Mouse (Mus musculus): ENCODE measurements around the gene Eps8. TPM values are rescaled to one million over a fixed set of nuclear protein-coding genes. Genes with fewer than 3 reads are reported as not detected.
"Not testable (repeated sequence)": the region's sequence is repeated elsewhere in the genome, so short reads cannot be mapped to it uniquely, and the experiment has no call there.

The Eps8 gene
- total RNA-seq, 2 experiments from 2014 or later: 10.6 to 11.3 TPM

DNA sequence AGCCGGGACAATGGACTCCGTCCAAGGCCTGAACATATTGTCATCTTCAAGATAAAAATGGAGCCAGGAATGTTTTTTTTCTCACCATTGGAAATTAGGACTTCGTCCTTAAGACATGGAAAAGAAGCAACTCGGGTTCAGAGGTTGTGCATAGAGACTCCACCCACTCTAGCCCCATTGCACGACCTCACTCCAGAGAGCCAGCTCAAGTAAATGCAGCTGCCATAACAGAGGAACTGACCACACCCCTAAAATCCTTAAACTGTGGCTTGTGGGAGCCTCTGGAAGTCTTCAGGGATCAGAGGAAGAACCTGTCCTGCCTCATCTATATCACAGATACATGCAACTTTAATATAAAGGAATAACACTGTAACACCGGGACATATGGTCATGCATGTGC is 155.9 kb downstream of the Eps8 start:
- no peak for DNase-seq
- intact Hi-C loops (cut with DNase I; ENCODE audit: low total_unique reads): no loop called here

- intact Hi-C loops (cut with DNase I; ENCODE audit: low total_unique reads): no loop called here
- DNase-seq: no peak
Observed at GRCm38 (mm10) chr6:137497208-137497835, 157.4 kb downstream of the Eps8 start.

DNA sequence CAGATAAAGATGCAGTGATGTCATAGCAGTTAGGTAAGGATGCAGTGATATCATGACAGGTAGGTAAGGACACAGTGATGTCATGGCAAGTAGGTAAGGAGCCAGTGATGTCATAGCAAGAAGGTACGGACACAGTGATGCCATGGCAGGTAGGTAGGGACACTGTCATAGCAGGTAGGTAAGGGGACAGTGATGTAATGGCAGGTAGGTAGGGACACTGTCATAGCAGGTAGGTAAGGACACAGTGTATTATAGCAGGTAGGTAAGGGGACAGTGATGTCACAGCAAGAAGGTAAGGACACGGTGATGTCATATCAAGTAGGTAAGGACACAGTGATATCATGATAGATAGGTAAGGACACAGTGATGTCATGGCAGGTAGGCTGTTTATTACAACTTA is 158.1 kb downstream of the Eps8 start:
- intact Hi-C loops (cut with DNase I; ENCODE audit: low total_unique reads): no loop called here
- DNase-seq: no peak

GRCm38 (mm10) chr6:137495233-137495632 is 159.4 kb downstream of the Eps8 start:
- no peak for DNase-seq
- intact Hi-C loops (cut with DNase I; ENCODE audit: low total_unique reads): no loop called here

DNA sequence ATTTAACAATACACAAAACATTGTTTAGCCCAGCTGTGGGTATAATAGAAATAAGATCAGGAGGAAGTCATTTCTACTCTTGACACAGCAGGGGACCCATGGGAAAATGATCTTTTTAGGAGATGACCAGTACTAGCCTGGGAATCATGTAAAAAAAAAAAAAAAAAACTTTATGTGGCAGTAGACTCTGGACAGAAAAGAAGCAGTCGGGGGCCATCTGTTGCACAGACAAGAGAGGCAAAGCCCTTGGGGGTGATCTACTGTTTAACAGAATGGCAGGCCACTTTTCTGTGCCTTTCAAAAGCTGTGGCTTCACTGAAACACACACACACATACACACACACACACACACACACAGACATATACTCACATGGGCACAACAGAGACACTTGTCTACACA is 159.9 kb downstream of the Eps8 start:
- intact Hi-C loops (cut with DNase I; ENCODE audit: low total_unique reads): no loop called here
- no peak for DNase-seq

DNA sequence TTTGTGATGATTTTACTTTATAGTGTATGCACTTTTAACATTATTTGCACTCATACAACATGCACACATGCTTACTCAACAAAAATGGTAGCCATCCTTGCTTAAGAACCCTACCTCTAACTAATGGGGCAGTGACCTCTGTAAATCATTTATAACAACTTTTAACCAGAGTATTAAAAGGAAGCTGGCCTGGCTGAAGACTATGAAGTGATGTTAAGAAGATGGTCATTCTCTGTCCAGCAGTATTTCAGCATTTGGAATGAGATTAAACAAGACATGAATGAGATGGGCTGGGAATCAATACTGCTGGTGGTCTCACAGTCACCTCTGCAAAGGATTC is 160.6 kb downstream of the Eps8 start:
- DNase-seq: no peak
- intact Hi-C loops (cut with DNase I; ENCODE audit: low total_unique reads): no loop called here

DNA sequence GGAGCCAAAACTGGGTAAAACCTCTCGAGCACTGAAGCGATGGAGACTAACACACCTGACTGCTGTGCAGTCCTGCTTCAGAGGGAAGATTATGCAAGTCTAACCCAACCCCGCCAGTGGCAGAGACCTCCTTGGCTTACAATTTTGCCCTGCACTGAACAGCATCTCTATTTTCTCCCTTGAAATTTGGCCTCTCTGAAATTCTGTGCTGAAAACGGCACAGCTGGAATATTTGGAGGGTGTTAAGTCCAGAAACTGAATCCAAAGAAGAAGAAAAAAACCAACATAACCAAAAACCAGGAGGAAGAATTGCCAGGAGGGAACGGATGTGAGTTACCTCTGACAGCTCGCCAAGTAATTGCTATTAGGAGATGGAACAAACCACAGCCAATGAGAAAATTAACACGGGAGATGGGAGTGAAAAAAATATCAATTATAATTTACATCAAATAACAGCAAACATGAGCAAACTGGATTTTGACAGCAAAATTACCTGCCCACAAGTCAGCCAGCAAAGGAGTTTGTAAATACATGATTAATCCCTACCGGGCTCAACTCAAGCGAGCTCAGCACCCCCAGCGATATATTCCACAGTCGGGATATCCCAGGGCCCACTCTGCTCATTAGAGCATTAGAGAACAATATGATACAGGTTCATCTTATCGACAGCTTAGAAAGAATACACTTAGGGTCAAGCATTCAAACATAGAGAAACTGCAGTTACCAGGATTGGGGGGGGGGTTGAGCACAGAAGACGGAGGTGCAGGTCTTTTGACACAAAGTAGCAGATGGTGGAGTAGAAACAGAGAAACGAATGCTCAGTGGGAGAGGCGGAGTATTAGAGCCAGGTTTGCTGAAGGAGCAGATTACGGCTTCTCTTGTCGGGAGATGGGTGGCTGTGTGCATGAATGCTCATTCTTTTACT is 161.2 kb downstream of the Eps8 start:
- intact Hi-C loops (cut with DNase I; ENCODE audit: low total_unique reads): no loop called here
- no peak for DNase-seq

GRCm38 (mm10) chr6:137492582-137492981 is 162.1 kb downstream of the Eps8 start:
- intact Hi-C loops (cut with DNase I; ENCODE audit: low total_unique reads): no loop called here
- DNase-seq: no peak

GRCm38 (mm10) chr6:137491659-137492058 is 163.0 kb downstream of the Eps8 start:
- DNase-seq: no peak
- intact Hi-C loops (cut with DNase I; ENCODE audit: low total_unique reads): no loop called here

- no peak for DNase-seq
- intact Hi-C loops (cut with DNase I; ENCODE audit: low total_unique reads): no loop called here
Observed at GRCm38 (mm10) chr6:137490115-137490514, 164.6 kb downstream of the Eps8 start.

DNA sequence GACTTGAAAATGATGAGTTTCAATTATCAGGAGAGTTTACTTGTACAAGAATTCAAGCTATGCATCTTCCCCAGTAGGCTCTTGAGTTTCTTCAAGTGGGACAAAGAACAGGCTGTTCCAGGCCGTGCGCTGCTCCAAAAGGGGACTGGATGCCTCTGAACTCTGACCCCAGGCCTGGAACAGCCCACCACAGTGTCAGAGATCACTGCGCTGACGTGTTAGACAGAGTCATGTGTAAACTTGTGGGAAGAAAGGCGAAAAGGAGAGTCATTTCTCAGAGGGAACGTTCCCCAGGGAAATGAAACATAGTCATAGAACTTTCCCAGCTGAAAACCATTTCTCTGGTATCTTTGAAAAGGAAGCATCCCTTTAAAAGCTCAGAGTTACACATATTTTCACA is 167.2 kb downstream of the Eps8 start:
- no peak for DNase-seq
- intact Hi-C loops (cut with DNase I; ENCODE audit: low total_unique reads): no loop called here

DNA sequence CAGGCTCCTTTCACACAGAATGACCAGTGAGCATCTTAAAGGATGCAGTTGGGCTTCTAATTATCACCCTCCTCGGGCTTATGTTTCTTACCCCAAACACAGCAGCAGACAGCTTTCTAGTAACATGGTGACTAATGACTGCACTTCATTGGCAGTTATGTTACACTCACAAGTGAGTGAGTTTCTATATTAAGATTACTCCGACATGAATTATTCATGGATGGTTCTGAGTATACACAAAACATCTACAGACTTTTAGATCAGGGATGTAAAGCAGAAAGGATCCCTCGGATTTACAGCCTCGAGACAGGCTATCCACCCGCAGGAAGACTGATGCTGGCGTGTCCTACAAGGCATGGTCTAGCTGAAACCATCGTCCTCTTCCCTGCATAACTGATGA is 171.8 kb downstream of the Eps8 start:
- intact Hi-C loops (cut with DNase I; ENCODE audit: low total_unique reads): no loop called here
- DNase-seq: no peak

DNA sequence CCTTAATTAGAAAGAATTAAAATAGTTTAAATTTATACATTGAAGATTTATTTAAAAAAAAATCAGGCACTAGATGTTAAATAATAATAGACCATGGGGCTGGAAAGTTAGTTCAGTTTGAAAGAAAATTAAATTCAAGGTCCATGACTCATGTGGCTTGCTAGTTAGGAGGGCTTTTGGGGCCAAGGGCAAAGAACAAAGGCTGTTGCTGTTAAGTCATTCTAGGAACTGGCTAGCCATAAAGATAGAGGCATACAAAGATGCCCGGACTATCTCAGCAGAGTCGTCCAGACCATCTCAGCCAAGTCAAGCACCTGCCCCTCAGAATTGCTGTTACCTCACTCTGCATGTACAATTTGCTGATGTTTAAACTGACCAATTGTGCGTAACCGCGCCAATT is 179.0 kb downstream of the Eps8 start:
- DNase-seq: not testable (repeated sequence)
- intact Hi-C loops (cut with DNase I; ENCODE audit: low total_unique reads): loop anchor here (10.0 kb wide), 1 partner anchor 169 kb away; no protein-coding TSS in a partner anchor

GRCm38 (mm10) chr6:137473433-137473832 is 181.2 kb downstream of the Eps8 start:
- intact Hi-C loops (cut with DNase I; ENCODE audit: low total_unique reads): loop anchor here (10.0 kb wide), 1 partner anchor 171 kb away; no protein-coding TSS in a partner anchor
- DNase-seq: no peak

GRCm38 (mm10) chr6:137472129-137472528 is 182.5 kb downstream of the Eps8 start:
- DNase-seq: no peak
- intact Hi-C loops (cut with DNase I; ENCODE audit: low total_unique reads): loop anchor here (10.0 kb wide), 1 partner anchor 173 kb away; no protein-coding TSS in a partner anchor

GRCm38 (mm10) chr6:137470901-137471598 is 183.6 kb downstream of the Eps8 start:
- DNase-seq: peak; percentile 85
- intact Hi-C loops (cut with DNase I; ENCODE audit: low total_unique reads): loop anchor here (10.0 kb wide), 1 partner anchor 174 kb away; no protein-coding TSS in a partner anchor

GRCm38 (mm10) chr6:137469541-137469940 is 185.1 kb downstream of the Eps8 start:
- intact Hi-C loops (cut with DNase I; ENCODE audit: low total_unique reads): no loop called here
- no peak for DNase-seq

DNA sequence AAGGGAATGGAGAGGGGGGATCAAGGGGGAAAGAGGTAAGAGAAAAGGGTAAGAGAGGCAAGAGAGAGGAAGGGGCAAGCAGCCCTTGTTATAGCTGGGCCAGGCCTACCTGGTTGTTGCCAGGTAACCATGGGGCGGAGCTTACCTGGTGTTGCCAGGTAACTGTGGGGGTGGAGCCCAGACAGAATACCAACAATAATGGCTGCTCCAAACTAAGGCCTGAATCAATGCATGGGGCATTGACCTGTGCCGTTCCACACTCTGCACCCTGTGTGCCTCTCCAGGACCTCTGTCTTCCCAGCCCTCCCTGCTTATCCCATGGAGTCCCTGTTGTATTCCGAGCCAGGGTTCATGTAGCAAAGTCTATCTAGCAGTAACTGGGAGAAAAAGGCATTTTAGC is 187.0 kb downstream of the Eps8 start:
- intact Hi-C loops (cut with DNase I; ENCODE audit: low total_unique reads): no loop called here
- DNase-seq: no peak

- intact Hi-C loops (cut with DNase I; ENCODE audit: low total_unique reads): no loop called here
- DNase-seq: no peak
Observed at GRCm38 (mm10) chr6:137466256-137466655, 188.4 kb downstream of the Eps8 start.

DNA sequence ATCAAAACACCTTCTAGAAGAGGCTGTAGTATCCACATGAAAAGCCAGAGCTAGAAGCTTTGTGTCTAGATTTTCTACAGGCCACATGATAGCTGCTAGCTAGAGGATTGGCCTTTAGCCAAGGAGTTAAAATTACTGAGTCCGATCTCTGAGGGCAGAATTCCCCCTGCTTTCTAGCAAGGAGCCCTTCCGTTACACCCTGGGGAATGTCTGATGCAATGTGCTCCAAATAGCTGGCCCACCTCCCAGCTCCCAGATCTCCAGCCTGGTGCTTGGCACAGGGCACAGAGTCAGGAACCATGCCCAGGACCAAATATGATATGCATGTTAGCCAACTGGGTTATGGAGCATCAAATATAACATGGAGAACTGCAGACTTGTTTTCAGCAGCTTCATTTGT is 189.4 kb downstream of the Eps8 start:
- intact Hi-C loops (cut with DNase I; ENCODE audit: low total_unique reads): no loop called here
- DNase-seq: peak; percentile 79

Data from gastrocnemius, postnatal 14 days (tissue).